Mouse (Mus musculus) common myeloid progenitor, adult 5-6 weeks (primary cell): Measurements from ENCODE around the gene Cnot1. TPM values are rescaled to one million over a fixed set of nuclear protein-coding genes. Genes with fewer than 3 reads are reported as not detected.
"Not testable (repeated sequence)": the region's sequence is repeated elsewhere in the genome, so short reads cannot be mapped to it uniquely, and the experiment has no call there.

ENCODE experiments used
- ATAC-seq: replicated peaks from 2 replicates; pipeline ENCODE4 v1.8.0; 2016; ENCODE audit warnings: low read depth, mild to moderate bottlenecking, moderate TSS enrichment, inconsistent platforms; ENCODE audit not compliant: poor library complexity, severe bottlenecking
- total RNA-seq: library from RNA; stranded (forward); fragments of 200-1000, 187-1606 nt; gene quantifications from 2 replicates; pipeline ENCODE4 v1.2.3, GENCODE M21; 2017

Gene Cnot1
- total RNA-seq, 1 experiment from 2014 or later, result 219 TPM

DNA sequence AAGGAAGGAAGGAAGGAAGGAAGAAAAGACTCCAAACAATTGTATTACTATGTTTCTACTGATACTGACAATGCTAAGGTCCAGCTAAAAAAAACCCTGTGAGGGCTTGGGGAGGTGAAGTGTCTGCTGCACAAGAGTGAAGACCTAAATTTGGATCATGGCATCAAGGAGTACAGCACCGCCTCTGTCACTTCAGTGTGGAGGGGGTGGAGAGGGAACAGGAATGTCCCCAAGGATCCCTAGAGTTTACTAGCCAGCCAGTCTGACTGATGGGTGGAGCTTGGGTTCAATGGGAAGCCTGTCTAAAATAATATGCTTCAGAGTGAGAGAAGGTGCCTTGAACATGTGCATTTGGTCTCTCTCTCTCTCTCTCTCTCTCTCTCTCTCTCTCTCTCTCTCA lies 10.9 kb upstream of the Cnot1 start:
- ATAC-seq, result no peak

DNA sequence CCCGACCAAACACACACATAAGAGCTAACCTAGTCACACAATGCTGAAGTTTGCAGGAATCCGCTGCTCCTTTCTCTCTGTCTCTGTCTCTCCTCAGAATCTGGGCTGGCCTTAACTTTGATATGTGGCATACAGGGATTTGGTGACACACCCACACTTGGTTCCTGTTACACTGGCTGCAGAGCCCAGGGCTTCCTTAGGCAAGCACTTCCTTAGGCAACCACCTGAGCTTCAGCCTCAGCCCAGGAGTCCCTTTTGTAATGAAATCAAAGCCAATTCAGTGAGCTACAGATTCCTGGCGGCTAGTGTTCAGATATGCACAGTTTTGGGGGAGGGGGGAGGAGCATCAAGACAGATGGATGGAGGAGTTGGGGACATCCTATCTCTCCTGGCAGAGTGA lies 10.3 kb upstream of the Cnot1 start:
- ATAC-seq, result no peak

DNA sequence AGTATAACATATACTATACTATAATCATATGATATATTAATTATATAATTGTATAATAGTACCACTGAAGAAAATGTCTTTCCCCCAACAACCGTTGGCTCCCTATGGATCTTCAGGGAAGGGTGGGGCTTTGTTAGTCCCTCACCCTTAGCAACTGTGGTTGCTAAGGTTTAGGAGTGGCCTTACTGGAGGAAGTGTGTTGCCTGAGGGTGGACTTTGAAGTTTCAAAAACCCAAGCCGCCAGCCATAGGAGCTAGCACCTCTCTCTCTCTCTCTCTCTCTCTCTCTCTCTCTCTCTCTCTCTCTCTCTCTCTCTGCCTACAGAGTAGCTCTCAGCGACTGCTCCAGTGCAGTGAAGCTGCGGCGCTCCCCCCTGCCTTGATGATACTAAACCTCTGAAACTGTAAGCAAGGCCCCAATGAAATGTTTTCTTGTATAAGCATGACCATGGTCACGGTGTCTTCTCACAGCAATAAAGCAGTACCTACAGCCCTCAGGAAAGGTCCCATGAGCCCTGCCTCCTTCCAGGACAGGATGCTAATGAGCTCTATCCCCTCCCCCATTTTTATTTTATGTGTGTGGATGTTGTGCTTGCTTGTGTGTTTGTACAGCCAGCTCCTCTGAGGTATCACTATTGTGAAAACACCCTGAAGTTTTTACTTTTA lies 8.9 kb upstream of the Cnot1 start:
- no peak for ATAC-seq

DNA sequence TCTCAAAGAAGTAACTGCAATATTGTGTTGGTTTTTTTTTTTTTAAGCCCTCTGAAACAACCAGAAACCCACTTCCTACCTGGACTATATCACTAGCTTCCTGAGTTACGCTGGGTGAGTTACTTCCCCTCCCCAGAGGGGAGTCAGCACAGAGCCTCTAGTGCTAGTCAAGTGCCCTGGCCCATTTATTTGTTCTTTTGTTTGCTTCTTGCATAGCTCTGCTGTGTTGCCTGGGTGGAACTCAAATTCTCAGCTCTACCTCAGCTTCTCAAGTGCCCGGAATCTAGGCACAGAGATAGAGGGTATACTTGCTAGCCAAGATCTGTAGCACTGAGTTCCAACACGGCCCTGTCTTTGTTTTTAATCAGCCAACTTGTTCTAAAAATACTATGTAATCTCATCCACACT lies 2.9 kb upstream of the Cnot1 start:
- no peak for ATAC-seq

DNA sequence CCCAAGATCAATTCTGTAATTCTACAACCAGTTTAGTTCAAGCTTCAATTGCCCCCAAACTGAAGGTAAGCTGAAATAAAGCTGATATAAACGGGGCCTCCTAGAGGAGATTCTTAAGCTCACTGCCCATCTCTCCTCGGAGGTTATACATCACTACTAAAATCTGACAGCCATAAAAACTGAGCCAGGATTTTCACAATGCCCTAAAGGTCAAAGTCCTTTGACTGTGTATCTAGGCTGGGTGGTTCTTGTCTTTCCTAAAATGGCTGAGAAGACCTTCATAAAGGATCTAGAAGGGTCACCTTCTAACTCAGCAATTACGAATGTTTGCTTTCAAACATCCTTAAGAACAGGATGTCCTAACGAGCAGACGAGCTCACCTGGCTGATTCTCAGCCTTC lies 1.9 kb upstream of the Cnot1 start:
- no peak for ATAC-seq

DNA sequence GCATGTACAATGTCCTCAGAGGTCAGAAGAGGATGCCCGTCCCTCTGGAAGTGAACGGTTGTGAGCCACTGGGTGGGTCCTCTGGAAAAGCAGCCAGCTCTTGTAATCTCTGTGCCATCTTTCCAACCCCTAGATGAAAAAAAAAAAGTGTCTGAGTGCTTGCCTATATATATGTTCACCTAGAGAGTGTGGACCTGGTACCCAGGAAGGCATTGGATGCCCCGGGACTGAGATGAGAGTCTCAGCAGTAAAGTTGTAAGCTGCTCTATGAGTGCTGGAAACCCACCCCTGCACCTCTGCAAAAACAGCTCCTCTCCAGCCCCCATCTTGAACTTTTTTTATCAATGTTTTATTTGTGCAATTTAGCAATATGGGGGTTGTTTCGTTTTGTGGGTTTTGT lies 1.4 kb upstream of the Cnot1 start:
- ATAC-seq, result no peak

DNA sequence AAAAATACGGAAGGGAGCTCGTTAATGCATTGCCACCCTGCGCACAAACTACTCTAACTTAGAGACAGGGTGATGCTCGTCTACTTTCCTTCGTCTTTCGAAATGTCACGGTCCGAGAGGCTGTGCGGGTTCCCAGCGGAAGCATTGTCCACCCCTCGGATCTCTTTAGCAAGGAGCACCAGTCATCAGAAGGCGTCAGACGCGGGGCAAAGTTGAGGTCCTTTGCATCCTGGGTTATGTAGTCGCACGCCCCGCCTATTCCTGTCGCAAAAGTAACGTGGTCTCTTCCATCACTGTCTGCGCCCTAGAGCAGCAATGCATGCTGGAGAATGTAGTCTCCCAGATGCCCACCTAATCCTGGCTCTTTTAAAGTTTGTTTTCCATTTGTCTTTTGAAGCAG lies 597 bp upstream of the Cnot1 start:
- ATAC-seq, result peak; percentile 82

DNA sequence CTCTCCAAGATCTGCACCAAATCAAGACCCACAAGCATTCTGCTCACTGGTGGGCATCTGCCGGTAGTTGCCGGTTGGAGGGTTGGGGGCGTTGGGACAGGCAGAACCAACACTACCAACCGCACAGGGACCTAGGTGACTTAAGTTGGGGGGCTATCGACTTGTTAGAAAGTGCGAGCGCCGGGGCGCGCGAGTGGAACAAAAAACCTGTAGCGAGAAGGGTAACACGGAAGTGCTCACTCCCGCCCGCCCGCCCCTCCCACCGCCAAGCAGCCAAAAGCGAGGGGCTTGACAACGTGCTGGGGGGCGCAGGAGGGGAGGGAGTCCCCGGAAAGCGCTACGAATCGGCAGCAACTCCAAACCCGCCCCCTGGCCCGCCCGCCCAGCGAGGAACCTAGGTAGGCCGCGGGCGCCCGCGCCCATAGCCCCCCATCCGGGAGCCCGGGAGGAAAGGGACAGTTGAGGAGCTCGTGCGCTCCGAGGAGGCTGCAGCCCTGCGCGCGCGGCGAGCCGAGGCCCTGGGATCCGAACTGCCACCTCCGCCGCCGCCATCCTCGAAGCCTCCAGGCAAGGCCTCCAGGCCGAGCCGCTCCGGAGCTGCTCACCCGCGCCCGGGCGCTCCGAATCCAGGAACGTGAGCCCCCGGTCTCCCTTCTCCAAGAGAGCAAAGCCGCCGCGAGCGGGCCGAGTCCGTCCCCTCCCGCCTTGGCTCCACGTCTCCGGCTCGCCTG lies 638 bp downstream of the Cnot1 start:
- no peak for ATAC-seq

DNA sequence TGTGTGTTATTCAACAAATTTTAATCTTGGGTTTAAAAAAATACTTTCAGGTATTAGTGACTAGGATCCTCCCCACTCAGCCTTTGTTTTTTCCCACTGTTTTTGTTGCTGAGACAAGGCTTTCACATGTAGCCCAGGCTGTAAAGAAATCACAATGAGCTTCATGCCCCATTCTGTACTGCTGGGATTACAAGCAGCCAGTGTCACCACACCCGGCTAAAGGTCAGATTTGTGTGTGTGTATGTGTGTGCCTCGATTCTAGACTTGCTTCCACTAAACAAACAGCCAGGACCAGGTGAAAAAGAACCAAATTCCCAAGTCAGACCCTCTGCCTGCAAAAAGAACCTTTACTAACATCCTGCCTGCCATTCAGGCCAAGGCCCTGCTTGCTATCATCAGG lies 1.8 kb downstream of the Cnot1 start:
- no peak for ATAC-seq

DNA sequence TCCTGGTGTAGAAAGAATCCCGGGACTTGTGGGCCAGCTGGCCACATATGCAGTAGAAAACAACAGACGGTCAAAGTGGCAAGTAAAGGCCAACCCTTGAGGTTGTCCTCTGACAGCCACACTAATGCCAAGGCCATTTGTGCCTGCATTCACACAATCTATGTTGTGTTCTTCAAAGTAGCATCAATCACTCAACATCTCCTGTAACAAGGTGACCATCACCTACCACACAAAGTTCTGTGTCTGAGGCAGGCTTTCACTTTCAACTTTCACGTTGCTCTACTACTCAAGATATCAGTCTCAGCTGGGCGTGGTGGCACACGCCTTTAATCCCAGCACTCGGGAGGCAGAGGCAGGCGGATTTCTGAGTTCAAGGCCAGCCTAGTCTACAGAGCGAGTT lies 5.0 kb downstream of the Cnot1 start:
- no peak for ATAC-seq

DNA sequence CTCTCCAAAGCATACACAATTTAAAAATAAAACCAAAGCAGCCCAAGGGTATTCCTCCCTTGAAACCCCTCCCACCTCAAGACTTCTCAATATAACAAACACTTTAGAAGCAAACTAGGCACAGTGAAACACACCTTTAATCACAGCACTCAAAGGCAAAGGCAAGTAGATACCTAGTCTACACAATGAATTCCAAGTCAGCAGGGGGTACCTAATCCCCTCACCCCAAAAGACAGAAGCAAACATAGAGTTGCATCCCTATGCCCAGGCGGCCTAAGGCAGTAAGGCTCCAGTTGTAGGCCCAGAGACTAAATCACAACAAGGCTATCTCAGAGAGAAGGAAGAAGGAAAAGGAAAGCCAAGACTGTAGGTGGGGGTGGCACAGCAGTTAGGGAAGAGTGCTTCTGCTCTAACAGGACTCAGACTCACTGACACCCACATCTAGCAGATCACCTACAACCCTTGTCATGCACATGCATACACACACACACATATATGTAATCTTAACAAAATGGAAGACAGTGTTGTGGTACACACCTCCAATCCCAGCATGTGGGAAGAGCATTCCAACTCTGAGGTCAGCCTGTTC lies 5.7 kb downstream of the Cnot1 start:
- no peak for ATAC-seq

DNA sequence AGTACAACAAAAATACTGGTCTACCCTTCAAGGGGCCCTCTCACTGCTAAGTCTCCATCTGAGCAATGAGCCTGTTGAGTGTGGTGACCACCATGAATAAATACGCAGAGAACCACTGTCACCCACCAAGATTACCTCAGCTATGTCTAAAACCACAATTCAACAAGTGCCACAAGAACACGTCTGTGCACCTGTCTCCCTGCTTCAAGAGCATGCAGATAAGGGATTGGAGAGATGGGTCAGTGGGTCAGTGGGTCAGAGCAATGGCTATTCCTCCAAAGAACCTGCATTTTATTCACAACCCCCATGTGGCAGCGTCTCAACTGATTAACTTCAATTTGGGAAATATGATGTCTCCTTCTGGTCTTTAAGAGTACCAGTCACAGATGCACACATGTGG lies 6.9 kb downstream of the Cnot1 start:
- no peak for ATAC-seq

DNA sequence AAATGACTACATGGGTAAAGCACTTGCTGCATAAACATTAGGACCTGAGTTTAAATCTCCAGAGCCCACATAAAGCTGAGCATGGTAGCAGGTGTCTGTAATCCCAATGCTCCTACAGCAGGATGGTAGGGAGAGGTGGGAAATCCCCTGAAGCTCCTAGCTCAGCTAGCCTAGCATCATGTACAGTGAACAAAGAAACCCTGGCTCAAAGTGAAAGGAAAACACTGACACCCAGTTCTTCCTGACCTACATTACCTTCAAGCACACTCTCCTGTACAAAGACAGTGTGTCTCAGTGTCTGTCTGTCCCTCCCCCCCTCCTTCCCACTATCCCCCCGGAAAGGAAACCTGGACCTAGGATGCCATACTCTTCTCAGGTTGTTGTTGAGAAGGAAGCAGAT lies 7.4 kb downstream of the Cnot1 start:
- no peak for ATAC-seq

DNA sequence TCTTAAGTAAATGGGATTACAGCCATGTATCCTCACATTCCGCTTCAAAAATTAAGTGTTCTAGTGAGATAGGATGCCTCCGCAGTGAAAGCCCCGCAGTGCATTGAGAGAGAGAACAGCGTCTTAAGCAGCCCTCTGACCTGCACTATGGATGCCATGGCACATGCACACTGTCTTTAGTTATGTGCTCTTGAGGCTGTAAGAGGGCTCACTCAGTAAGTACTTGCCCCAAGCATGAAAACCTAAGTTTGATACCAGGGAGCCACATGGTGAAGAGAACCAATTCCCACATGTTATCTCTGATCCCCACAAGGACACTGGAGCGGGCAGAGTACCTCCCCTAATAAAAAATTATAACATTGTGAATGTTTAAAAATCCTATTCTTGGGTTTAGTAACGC lies 8.1 kb downstream of the Cnot1 start:
- ATAC-seq, result no peak

DNA sequence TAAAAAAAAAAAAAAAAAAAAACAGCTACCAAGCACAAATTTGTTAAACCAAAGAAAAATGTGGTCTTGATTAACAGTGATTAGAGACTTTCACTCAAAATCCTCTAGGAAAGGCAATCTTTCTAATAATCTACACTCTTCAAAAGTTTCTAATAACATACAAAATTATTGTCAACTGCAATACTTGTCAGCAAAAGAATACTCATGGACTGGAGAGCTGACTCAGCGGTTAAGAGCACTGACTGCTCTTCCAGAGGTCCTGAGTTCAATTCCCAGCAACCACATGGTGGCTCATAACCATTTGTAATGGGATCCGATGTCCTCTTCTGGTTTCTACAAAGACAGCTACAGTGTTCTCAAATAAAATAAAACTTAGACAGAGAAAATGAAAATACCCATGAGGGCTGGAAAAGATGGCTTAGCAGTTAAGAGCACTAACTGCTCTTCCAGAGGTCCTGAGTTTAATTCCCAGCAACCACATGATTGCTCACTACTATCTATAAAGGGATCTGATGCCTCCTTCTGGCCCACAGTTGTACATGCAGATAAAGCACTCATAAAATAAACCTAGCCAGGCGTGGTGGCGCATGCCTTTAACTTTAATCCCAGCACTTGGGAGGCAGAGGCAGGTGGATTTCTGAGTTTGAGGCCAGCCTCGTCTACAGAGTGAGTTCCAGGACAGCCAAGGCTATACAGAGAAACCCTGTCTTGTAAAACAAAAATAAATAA lies 11.8 kb downstream of the Cnot1 start:
- not testable (repeated sequence) for ATAC-seq

DNA sequence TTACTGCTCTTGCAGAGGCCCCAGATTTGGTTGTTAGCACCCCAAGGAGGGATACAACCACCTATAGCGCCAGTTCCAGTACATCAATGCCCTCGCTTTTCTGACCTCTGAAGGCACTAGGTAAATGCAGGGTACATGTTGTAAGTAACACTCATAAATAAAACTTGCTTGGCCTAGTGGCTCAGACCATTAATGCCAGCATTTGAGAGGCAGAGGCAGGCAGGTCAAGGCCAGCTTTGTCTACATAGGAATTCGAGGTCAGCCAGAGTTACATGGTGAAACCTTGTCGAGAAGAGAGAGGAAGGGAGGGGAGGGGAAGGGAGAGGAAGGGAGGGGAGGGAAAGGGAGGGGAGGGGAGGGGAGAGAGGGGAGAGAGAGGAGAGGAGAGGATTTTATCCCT lies 21.7 kb downstream of the Cnot1 start:
- ATAC-seq, result no peak

DNA sequence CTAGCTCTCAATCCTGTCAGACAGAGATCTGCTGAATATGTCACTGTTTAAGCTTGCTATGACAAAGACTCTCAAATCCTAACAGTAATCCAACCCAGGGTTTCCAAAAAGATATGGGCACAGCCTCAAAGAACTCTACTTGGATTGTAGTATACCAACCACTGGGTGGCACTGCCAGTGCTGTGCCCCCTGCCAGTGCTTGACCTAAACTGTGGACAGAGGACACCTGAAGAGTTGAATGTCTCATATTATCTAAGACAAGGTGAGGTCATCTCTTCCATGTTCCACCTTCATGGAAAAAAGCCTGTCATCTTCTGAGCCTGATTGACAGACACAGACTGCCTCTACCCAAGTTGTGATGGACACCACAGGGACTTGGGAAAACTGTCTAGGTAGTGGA lies 24.6 kb downstream of the Cnot1 start:
- no peak for ATAC-seq

DNA sequence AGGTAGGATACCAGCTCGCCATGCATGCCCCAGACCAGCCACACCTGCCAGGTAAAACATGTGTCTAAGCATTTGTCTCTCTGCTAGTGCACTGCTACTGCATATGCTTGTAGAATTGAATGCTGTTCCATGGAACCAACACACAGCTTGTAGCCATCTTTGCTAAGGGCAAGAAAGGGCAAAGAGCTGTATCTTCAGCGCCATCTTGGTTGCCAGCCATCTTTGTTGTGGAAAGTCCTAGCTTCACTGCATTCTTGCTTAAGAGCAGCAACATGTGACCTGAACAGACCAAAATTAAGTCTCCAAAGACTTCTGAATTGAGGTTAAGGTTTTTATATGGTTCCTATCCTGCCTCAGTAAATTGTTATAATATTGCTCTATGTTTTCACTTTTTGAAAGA lies 25.5 kb downstream of the Cnot1 start:
- no peak for ATAC-seq

DNA sequence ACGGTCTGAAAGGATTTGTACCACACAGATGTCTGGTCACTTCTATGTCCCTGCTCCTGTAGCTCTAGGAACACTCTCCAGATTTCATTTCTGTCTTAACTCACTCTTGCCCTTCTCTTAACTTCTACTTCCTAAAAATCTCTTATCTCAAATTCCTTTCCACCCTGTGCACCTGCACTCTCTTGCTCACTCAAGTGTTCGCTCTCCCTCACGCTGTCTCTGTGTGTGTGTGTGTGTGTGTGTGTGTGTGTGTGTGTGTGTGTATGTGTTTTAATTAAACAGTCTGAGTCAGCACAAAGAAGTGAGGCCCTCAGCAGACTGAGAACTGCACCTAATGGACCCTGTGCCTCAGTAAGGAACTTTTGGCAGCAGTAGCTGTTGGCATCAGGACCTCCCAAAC lies 26.2 kb downstream of the Cnot1 start:
- no peak for ATAC-seq

DNA sequence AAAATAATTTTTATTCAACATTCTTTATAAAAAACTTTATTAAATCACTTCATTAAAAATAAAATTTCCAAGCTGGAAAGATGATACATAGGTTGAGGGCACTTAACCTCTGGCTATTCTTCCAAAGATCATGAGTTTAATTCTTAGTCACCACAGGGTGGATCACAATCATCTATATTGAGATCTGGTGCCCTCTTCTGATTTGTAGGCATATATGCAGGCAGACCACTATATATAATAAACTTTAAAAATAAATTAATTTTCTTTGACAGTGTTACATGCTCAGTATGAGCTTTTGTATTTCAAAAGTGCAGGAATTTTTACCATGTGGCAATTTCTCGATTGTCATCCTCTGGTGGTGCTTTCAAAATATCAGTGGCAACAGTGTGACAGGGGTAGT lies 43.1 kb downstream of the Cnot1 start:
- no peak for ATAC-seq

DNA sequence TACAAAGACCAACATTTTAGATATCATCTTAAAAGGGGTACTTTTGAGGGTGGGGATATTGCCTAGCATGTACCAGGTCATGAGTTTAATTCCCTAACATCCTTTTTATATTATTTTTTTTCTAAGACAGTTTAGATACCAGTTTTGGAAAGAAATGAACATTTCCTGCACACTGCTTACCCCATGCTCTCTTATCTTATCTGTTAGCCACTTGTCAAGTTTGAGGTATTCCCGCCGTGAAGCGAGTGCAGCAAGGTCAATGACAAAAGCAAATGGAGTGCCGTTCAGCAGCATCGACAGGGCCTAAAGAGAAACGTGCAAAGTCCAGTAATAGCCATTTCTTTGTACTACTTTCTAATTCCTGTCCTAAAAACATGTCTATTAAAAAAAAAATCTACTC lies 46.9 kb downstream of the Cnot1 start:
- no peak for ATAC-seq
